Mouse (Mus musculus): ENCODE results near the gene Atf4.

DNA sequence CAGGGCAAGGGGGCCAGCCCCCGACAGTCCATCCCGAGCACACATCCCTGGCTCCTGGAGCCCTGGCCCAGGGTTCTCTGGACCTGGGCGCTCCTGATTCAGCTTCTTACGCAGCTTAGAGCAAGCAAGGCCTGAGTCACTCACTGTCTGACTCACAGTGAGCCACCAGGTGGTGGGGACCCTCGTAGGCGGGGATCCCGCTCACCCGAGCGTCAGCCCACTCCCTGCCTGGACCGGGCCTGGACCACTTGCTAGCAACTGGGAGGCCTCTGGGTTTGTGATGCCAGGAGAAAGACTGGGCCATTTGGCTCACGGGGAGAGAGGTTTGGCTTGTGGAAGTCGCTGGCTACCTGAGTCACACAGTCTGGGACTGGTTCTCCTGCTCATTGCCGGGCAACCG, 48.8 kb downstream of the Atf4 start:
- TF ChIP-seq CTCF (IDR thresholded peaks at IDR 0.05; ENCODE audit: low read depth) (no peak), EP300 (optimal IDR thresholded peaks at IDR 0.05) (no peak)

Data from stomach, postnatal 0 days (tissue).